Mouse (Mus musculus) Patski (cell line): ENCODE data around the gene Sys1. TPM values are rescaled to one million over a fixed set of nuclear protein-coding genes. Genes with fewer than 3 reads are reported as not detected.

Experiments
- ATAC-seq: fragments of 100-300 bp; one replicate; pipeline ENCODE4 v1.8.0; 2021
- CTCF ChIA-PET: fragments of 350-600 bp; sonication (Branson Sonifier 250); formaldehyde crosslinking; loops from one replicate; lab custom pipeline; 2022; ENCODE audit warnings: inconsistent platforms; lab: Charles Lee
- POLR2A ChIA-PET: fragments of 350-600 bp; sonication (Branson Sonifier 250); formaldehyde crosslinking; loops from one replicate; lab custom pipeline; 2022; ENCODE audit warnings: antibody characterized with exemption, inconsistent platforms; lab: Charles Lee
- DNase-seq: peaks from one replicate; pipeline ENCODE4 v3.0.0-alpha.2; 2011; ENCODE audit warnings: low read depth, low spot score
- H3K27me3 ChIP-seq: fragments of 371-371 bp; one replicate; pipeline ENCODE4 v1.5.1; 2021
- CTCF ChIP-seq: fragments of 100-300 bp; IDR thresholded peaks from one replicate; pipeline ENCODE4 v1.5.1; 2021
- in situ Hi-C: fragments of 300-500 bp; cut with MboI; formaldehyde crosslinking; loops from 3 replicates; pipeline ENCODE4 v1.11.1; 2018; ENCODE audit warnings: low pct_unique_long_range_greater_than_20kb, mixed read lengths
- polyA plus RNA-seq: library from polyadenylated mRNA; unstranded; gene quantifications from one replicate; pipeline ENCODE4 v1.2.3, GENCODE M21; 2021

Gene Sys1
- polyA plus RNA-seq, 1 experiment from 2014 or later = 55.1 TPM

GRCm38 (mm10) chr2:164438257-164438656 is 18.5 kb upstream of the Sys1 start:
- ATAC-seq (no peak), DNase-seq (no peak)
- CTCF ChIA-PET = interaction anchor here (0.8 to 5.2 kb wide), 9 partner anchors 10 to 80 kb away, joined by 3 to 18 read pairs (median 6); partner anchors contain the start of genes Sys1 and Trp53tg5
- POLR2A ChIA-PET = interaction anchor here (0.6 to 9.4 kb wide), 5 partner anchors 10 to 1448 kb away, joined by 3 to 110 read pairs (median 5); partner anchors contain the start of gene Sys1
- in situ Hi-C loops = no loop called here
- no peak for TF ChIP-seq CTCF
- no peaks in the 10 kb centered on the region for H3K27me3 ChIP-seq

DNA sequence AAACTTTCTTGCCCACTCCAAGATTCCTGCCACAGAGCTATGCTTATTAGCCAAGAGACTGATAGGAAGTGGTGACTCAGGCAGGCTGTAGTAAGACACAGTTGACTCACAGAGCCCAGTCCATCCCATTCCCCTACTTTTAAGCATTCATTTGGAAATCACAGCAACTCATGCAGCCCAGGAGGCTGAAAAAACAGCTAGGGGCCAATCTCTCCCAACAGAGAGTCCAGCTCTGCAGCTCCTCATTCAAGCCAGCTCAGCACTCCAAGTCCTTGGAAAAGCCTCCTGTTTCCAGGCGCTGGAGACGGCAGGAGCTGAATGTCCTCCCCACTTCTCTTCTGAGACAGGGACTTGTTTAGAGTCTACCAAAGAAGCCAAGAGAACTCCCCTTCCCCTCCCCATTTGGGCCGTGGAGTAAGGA is 17.8 kb upstream of the Sys1 start:
- CTCF ChIA-PET = interaction anchor here (1.0 to 5.2 kb wide), 9 partner anchors 9 to 79 kb away, joined by 3 to 18 read pairs (median 6); partner anchors contain the start of genes Gm20458, Sys1 and Trp53tg5
- DNase-seq = peak; percentile 89
- in situ Hi-C loops = no loop called here

GRCm38 (mm10) chr2:164440314-164440713 is 16.4 kb upstream of the Sys1 start:
- POLR2A ChIA-PET = interaction anchor here (0.6 to 9.4 kb wide), 8 partner anchors 8 to 46 kb away, joined by 3 to 110 read pairs (median 4); partner anchors contain the start of genes Dbndd2 and Sys1
- DNase-seq = no peak
- no peak for ATAC-seq
- in situ Hi-C loops = no loop called here
- H3K27me3 ChIP-seq = no peaks in the 10 kb centered on the region
- CTCF ChIA-PET = interaction anchor here (1.0 to 5.2 kb wide), 4 partner anchors 8 to 23 kb away, joined by 3 to 18 read pairs (median 6); no protein-coding TSS in a partner anchor
- no peak for TF ChIP-seq CTCF

More for the DNA sequence above, 17.8 kb upstream of the Sys1 start:
- POLR2A ChIA-PET = interaction anchor here (0.8 to 9.4 kb wide), 5 partner anchors 10 to 72 kb away, joined by 3 to 110 read pairs (median 5); partner anchors contain the start of gene Sys1
- peak; percentile 38 for ATAC-seq
- no peaks in the 10 kb centered on the region for H3K27me3 ChIP-seq
- TF ChIP-seq CTCF = no peak

DNA sequence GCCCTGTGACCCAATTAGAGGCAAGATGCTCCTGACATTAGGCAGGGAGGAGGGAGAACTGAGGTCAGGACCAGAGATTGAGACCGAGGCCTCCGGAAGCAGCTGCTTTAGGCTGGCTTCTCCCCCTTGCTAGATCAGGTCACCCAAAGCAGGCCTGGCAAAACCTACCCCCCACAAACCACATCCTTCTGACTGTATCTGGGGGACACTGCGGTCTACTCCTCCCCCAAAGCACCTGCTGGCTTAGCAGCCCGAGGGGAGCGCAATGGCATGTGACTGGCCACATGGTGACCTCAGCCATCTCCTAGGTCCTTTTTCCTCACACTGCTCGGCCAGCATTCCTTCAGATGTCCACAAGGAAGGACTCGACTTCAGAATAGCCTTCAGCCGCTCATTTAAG is 15.6 kb upstream of the Sys1 start:
- ChIA-PET CTCF (interaction anchor here (1.0 to 5.2 kb wide), 4 partner anchors 11 to 77 kb away, joined by 3 to 18 read pairs (median 4); no protein-coding TSS in a partner anchor), POLR2A (interaction anchor here (1.2 to 9.4 kb wide), 5 partner anchors 9 to 81 kb away, joined by 3 to 110 read pairs (median 5); partner anchors contain the start of gene Sys1)
- DNase-seq (no peak), ATAC-seq (no peak)
- in situ Hi-C loops = no loop called here
- no peak for TF ChIP-seq CTCF
- no peaks in the 10 kb centered on the region for H3K27me3 ChIP-seq

GRCm38 (mm10) chr2:164441731-164442130 is 15.0 kb upstream of the Sys1 start:
- DNase-seq (no peak), ATAC-seq (no peak)
- ChIA-PET POLR2A (interaction anchor here (1.3 to 9.4 kb wide), 4 partner anchors 10 to 80 kb away, joined by 3 to 110 read pairs (median 20); partner anchors contain the start of gene Sys1), CTCF (interaction anchor here (1.3 to 5.2 kb wide), 4 partner anchors 15 to 77 kb away, joined by 3 to 18 read pairs (median 4); partner anchors contain the start of genes Gm20458 and Sys1)
- no peak for TF ChIP-seq CTCF
- H3K27me3 ChIP-seq = no peaks in the 10 kb centered on the region
- in situ Hi-C loops = no loop called here

DNA sequence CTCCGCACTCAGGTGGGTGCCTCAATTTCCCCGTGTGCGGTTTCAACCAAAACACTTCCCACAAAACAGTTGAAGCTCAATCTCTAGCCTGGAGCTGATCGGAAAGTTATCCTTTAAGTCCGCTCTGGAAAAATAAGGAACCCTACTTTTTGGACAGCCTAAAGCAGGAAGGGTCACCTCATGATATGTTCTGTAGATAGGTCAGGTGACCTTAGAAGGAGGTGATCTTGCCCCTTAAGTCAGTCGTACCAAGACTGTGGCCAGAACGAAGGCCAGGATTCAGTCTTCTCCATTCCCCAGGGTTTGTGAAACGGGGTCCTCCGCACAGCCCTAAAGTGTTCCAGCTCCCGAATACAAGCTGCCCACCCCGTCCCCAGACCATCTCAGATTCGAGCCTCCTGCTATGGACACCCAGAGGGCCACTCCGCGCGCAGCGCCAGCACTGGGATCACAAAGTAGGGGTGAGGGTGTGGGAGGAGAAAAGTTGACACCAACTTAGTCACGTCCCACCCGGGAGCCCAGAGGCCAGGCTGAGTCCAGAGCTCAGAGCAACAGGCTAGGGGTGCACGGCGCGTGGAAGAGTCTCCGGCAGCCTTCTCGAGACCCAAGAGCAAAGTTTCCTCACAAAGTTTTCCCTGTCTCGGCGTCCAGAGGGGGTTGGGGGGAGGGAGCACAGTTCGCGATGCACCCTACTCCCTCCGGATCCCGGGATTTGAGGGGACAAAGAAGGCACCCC is 14.3 kb upstream of the Sys1 start:
- no peak for ATAC-seq
- ChIA-PET CTCF (interaction anchor here (1.3 to 5.2 kb wide), 4 partner anchors 14 to 76 kb away, joined by 3 to 18 read pairs (median 4); partner anchors contain the start of genes Gm20458 and Sys1), POLR2A (interaction anchor here (1.0 to 9.4 kb wide), 6 partner anchors 11 to 79 kb away, joined by 3 to 110 read pairs (median 4); partner anchors contain the start of genes Gm20458 and Sys1)
- in situ Hi-C loops = no loop called here
- no peak for TF ChIP-seq CTCF
- no peaks in the 10 kb centered on the region for H3K27me3 ChIP-seq
- DNase-seq = no peak

DNA sequence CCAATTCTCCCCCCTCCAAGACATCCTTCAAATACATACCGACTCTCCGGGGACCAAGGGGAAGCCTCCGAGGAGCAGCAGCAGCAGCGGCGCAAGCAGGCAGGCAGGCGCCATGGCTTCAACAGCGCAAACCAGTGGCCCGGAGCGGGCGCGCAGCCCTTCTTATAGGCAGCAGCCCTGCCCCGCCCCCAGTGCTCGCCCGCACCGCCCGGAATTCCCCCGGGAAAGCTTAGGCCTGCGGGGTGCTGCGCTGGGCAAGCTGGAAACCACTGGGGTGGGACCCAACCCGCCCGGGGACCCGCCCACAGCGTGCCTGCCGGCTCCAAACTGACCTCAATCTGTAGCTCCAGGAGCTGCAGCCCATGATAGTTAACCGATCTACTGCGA is 13.7 kb upstream of the Sys1 start:
- DNase-seq (no peak), ATAC-seq (peak; percentile 70)
- CTCF ChIA-PET = interaction anchor here (0.8 to 1.4 kb wide), 3 partner anchors 13 to 18 kb away, joined by 3 read pairs; partner anchors contain the start of genes Gm20458 and Sys1
- TF ChIP-seq CTCF = no peak
- POLR2A ChIA-PET = interaction anchor here (1.0 to 9.4 kb wide), 5 partner anchors 11 to 75 kb away, joined by 3 to 110 read pairs (median 3); partner anchors contain the start of genes Gm20458 and Sys1
- in situ Hi-C loops = no loop called here
- no peaks in the 10 kb centered on the region for H3K27me3 ChIP-seq

DNA sequence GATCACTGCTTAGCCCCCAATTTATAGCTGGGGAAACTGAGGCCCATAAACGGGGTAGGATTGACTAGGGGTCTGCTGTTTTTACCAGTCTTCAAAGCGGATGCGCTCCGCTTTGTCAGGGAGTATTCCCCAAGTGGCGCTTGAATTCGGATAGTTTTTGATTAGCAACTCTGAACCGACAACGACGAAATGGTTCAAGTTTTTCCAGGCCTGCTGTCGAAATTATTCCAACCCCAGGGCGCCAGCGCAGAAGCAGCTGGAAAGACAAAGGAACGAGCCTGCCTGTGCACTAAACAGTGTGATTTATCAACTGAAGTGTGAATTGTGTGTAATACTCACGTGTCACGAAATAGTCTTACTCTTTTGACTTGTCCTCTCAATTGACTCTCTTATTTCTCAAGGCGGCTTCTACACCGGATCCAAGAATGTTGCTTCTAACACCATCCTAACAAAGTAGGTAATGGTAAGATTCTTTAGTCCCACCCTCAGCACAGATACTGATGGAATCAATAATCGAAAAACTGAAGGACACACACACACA is 13.2 kb upstream of the Sys1 start, which contains the start of gene Sdc4:
Gene Sdc4 (minus strand): TSS at position 428 of the 541 bp plus-strand sequence.
- POLR2A ChIA-PET = interaction anchor here (1.0 to 9.4 kb wide), 4 partner anchors 11 to 75 kb away, joined by 3 to 110 read pairs (median 20); partner anchors contain the start of gene Sys1
- ATAC-seq = no peak
- CTCF ChIA-PET = interaction anchor here (0.8 kb wide), 1 partner anchor 13 kb away, joined by 3 read pairs; the partner anchor contains the start of gene Sys1
- no peaks in the 10 kb centered on the region for H3K27me3 ChIP-seq
- TF ChIP-seq CTCF = no peak
- in situ Hi-C loops = no loop called here
- no peak for DNase-seq

GRCm38 (mm10) chr2:164444701-164445100 is 12.1 kb upstream of the Sys1 start:
- CTCF ChIA-PET = interaction anchor here (0.7 kb wide), 1 partner anchor 86 kb away, joined by 3 read pairs; no protein-coding TSS in a partner anchor
- no peak for DNase-seq
- POLR2A ChIA-PET = interaction anchor here (0.6 to 9.4 kb wide), 2 partner anchors 9 to 47 kb away, joined by 4 to 110 read pairs; partner anchors contain the start of gene Sys1
- H3K27me3 ChIP-seq = no peaks in the 10 kb centered on the region
- in situ Hi-C loops = no loop called here
- no peak for TF ChIP-seq CTCF
- no peak for ATAC-seq
